Mouse (Mus musculus): ENCODE data around the gene Ankmy1. TPM values are rescaled to one million over a fixed set of nuclear protein-coding genes. Genes with fewer than 3 reads are reported as not detected.
A peak's percentile ranks its signal among the peaks of the same experiment; 100 is the strongest.

Gene Ankmy1
- total RNA-seq, 2 experiments from 2014 or later = 0.14 to 0.20 TPM

GRCm38 (mm10) chr1:92877431-92877978, 25.2 kb downstream of the Ankmy1 start:
- no peak for DNase-seq
- intact Hi-C loops (cut with DNase I) = no loop called here

GRCm38 (mm10) chr1:92875360-92876111, 27.2 kb downstream of the Ankmy1 start:
- DNase-seq = no peak

DNA sequence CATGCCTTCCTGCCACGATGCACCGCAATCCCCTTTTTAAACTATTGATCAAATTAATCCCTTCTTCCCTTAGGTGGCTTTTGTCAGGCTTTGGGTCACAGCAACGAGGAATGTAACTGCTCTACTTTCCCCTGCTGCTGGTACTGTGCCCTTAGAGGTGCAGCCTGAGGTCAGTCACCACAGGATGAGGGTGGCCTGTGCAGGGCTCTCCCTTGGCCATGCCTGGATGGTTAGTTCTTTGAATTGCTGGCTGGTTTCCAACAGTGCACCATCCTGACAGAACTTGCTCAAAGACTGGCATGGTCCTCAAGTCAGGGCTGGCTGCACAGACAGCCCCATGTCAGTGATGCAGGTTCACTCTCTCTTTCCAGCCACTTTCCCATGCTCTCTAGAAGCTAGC, 28.7 kb downstream of the Ankmy1 start:
- no peak for DNase-seq
- intact Hi-C loops (cut with DNase I) = no loop called here

More at GRCm38 (mm10) chr1:92875360-92876111, 27.2 kb downstream of the Ankmy1 start:
- intact Hi-C loops (cut with DNase I) = no loop called here

GRCm38 (mm10) chr1:92872666-92873065, 30.0 kb downstream of the Ankmy1 start:
- DNase-seq = no peak
- intact Hi-C loops (cut with DNase I) = no loop called here

DNA sequence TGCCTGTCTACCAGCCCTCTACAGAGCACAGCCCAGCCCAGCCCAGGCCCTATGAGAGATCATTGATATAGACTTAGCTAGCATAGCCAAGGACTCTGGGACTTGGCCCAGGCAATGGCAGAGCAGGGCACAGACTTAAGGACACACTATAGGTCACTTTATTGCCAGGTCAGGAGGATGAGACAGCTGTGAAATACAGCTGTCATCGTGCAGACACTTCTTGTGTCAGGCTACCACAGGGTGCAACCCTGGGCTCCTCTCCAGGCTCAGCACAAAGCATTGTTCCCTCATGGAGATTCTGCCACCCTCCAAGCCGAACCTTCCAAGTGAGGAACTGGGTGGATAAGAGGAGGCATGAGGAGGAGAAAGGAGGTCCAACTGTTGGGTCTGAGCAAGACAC, 32.7 kb downstream of the Ankmy1 start:
- intact Hi-C loops (cut with DNase I) = no loop called here
- no peak for DNase-seq

DNA sequence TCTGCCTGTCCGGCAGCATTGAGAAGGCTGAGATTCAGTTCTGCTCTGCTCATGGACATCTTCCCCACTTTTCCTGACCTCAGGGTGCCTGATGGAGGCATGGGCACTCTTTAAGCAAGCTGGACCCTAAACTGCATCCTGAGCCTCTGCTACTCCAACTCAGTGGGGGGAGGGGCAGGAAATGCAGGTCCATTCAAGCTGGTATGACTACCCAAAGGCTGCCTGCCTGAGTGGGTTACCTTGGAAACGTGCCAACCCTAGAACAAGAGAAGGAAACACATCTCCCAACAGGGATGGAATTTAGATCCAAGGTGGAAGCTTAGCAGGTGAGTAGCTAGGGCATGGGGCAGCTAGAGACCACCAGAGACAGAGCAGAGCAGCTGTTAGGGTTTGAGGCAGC, 36.5 kb downstream of the Ankmy1 start:
- intact Hi-C loops (cut with DNase I) = no loop called here
- no peak for DNase-seq

GRCm38 (mm10) chr1:92863268-92863667, 39.4 kb downstream of the Ankmy1 start:
- intact Hi-C loops (cut with DNase I) = no loop called here
- no peak for DNase-seq

- no peak for DNase-seq
- intact Hi-C loops (cut with DNase I) = no loop called here
Observed at GRCm38 (mm10) chr1:92861503-92861902, 41.2 kb downstream of the Ankmy1 start.

DNA sequence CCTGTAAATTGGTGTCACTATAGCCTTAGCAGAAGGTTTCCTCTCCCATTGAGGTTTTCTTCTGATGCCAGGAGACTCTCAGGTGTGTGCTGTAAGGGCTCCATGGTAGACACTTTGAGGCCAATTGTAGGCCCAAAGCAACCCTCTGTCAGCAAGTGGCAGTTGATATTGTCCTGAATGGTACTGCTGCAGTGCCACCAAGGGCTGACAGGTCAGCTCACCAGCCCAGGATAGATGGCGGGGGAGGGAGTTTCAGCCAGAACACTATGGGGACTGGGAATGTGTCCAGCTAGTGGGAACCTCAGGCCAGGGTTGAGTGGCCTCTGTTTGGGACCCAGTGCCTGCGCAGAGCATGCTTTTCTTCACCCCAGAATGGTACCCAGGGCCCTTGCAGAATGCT, 50.3 kb downstream of the Ankmy1 start:
- intact Hi-C loops (cut with DNase I) = no loop called here
- DNase-seq = no peak

DNA sequence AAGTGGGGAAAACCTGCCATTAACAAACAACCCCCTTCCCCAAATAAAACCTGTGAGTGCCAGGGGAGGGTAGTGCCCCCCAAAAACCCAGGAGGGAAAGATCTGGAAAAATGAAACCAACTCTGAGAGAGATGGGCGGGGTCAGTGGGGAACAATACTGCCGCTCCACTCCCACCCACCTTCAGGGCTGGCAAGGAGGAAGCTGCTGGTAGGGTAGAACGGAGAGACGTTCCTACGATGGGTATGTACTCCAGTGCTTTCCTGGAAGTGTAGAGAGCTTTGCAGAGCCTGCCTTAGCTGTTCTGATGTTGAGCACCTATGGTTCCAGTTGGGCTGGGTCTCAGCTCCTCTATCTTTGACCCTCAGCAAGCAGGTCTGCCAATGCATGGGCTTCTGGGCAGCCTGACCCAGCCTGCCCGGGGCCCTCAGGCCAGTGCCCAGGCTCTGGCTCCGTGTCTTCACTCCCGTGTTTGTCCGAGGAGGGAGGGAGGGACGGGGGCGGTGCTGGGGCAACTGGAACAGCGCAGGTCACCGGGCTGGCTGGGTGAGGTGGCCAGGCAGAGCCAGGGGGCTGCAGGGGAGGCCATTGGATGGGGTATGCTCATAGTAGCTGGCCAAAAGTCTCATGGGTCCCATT, 52.6 kb downstream of the Ankmy1 start:
- intact Hi-C loops (cut with DNase I) = no loop called here
- DNase-seq = no peak

- intact Hi-C loops (cut with DNase I) = no loop called here
- DNase-seq = no peak
Observed at GRCm38 (mm10) chr1:92849491-92849890, 53.2 kb downstream of the Ankmy1 start.

GRCm38 (mm10) chr1:92847873-92848839, 54.5 kb downstream of the Ankmy1 start:
- intact Hi-C loops (cut with DNase I) = no loop called here
- no peak for DNase-seq

DNA sequence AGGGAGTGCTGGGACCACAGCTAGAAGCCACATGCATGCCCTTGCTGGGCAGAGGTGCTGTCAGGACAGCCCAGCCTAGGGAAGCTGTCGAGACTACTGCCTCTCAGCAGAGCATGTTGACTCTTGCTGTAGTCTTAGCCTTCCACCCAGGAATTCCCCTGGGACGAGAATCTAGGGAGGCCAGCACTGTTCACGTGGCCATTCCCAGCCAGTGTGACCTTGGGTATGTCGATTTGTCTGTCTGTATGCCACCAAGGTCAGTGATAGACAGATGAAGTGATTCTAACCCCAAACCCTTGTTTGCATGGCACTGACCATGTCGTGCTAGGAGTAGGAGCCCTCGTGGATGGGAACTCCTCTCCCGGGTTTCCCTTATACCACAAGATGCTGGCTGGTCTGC, 56.8 kb downstream of the Ankmy1 start:
- DNase-seq = no peak
- intact Hi-C loops (cut with DNase I) = no loop called here

- intact Hi-C loops (cut with DNase I) = no loop called here
- DNase-seq = no peak
Observed at GRCm38 (mm10) chr1:92841427-92841826, 61.3 kb downstream of the Ankmy1 start.

- intact Hi-C loops (cut with DNase I) = no loop called here
- no peak for DNase-seq
Observed at GRCm38 (mm10) chr1:92840231-92840890, 62.3 kb downstream of the Ankmy1 start.

DNA sequence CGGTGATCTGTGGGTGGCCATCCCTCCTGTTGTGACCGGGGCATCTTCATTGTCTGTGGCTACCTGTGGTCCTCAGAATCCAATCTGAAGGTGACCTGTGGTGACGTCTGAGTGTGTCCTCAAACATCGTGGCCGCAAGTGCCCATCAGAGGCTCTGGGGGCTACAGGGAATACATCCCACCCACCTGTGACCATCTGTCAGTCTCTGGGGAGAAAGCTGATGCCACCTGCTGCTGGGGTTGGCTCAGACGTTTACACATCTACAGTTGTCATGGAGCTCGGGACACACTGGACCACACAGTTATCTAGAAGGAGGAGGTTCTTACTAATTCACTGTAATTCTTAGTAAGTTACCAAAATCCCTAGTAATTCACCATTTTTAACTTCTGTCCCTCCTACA, 63.5 kb downstream of the Ankmy1 start:
- intact Hi-C loops (cut with DNase I) = no loop called here
- DNase-seq = no peak

- intact Hi-C loops (cut with DNase I) = no loop called here
- DNase-seq = peak; percentile 31 to 47
Observed at GRCm38 (mm10) chr1:92837931-92838833, 64.5 kb downstream of the Ankmy1 start.

GRCm38 (mm10) chr1:92833987-92834706, 68.6 kb downstream of the Ankmy1 start:
- peak; percentile 82 to 89 for DNase-seq
- intact Hi-C loops (cut with DNase I) = loop anchor here (1.0 to 5.0 kb wide), 4 partner anchors 42 to 312 kb away; partner anchors contain the start of gene Otos
